Mouse (Mus musculus) c-Kit-negative CD71-positive TER-119-positive erythroid progenitor cells, embryonic 14.5 days (primary cell): ENCODE measurements at regions not wholly inside any gene's neighbourhood (a gene's known extent, or its start where the extent isn't known, plus 50 kb on each side); places are given as distances from the start of the nearest gene placed in this dataset.

Experiments used
- DNase-seq: peaks from one replicate; pipeline ENCODE4 v3.0.0-alpha.2; 2013; ENCODE audit warnings: low read depth, low spot score

- DNase-seq, result no peak
These were observed 58.6 kb downstream of the Drd1 start for GRCm38 (mm10) chr13:53996867-53997266.

- no peak for DNase-seq
These were observed 62.5 kb downstream of the Drd1 start for GRCm38 (mm10) chr13:53992863-53993451.

- DNase-seq, result no peak
These were observed 76.3 kb downstream of the Drd1 start for GRCm38 (mm10) chr13:53979226-53979625.

GRCm38 (mm10) chr13:53969421-53969820, 86.1 kb downstream of the Drd1 start:
- DNase-seq, result no peak

GRCm38 (mm10) chr13:53956167-53956566, 99.3 kb downstream of the Drd1 start:
- no peak for DNase-seq

- DNase-seq, result no peak
These were observed 107.4 kb downstream of the Drd1 start for GRCm38 (mm10) chr13:53948056-53948455.

GRCm38 (mm10) chr13:53945681-53946080, 109.8 kb downstream of the Drd1 start:
- DNase-seq, result no peak

GRCm38 (mm10) chr13:53941005-53941747, 114.3 kb downstream of the Drd1 start:
- DNase-seq, result no peak

GRCm38 (mm10) chr13:53935174-53935699, 120.3 kb downstream of the Drd1 start:
- DNase-seq, result no peak

GRCm38 (mm10) chr13:53934457-53934856, 121.0 kb downstream of the Drd1 start:
- DNase-seq, result no peak

- no peak for DNase-seq
These were observed 129.4 kb downstream of the Drd1 start for GRCm38 (mm10) chr13:53926128-53926527.

- DNase-seq, result no peak
These were observed 131.1 kb downstream of the Drd1 start for GRCm38 (mm10) chr13:53924433-53924832.

GRCm38 (mm10) chr13:53923721-53924374, 131.7 kb downstream of the Drd1 start:
- DNase-seq, result no peak

GRCm38 (mm10) chr13:53921796-53922195, 133.7 kb downstream of the Drd1 start:
- DNase-seq, result no peak

GRCm38 (mm10) chr13:53919851-53920381, 135.6 kb downstream of the Drd1 start:
- DNase-seq, result no peak

- no peak for DNase-seq
These were observed 140.0 kb downstream of the Drd1 start for GRCm38 (mm10) chr13:53915456-53915855.

- DNase-seq, result no peak
These were observed 141.1 kb downstream of the Drd1 start for GRCm38 (mm10) chr13:53914434-53914833.

GRCm38 (mm10) chr13:53913501-53913900, 142.0 kb downstream of the Drd1 start:
- DNase-seq, result no peak

GRCm38 (mm10) chr13:53911846-53912245, 143.7 kb downstream of the Drd1 start:
- no peak for DNase-seq

- DNase-seq, result no peak
These were observed 144.2 kb downstream of the Drd1 start for GRCm38 (mm10) chr13:53911261-53911660.

- no peak for DNase-seq
These were observed 145.3 kb downstream of the Drd1 start for GRCm38 (mm10) chr13:53910251-53910650.

- DNase-seq, result no peak
These were observed 151.0 kb downstream of the Drd1 start for GRCm38 (mm10) chr13:53904471-53904870.
